Mouse (Mus musculus) testis, adult 2 months (tissue): Measurements from ENCODE around the gene Olfr19. TPM values are rescaled to one million over a fixed set of nuclear protein-coding genes. Genes with fewer than 3 reads are reported as not detected.
"Not testable (repeated sequence)": the region's sequence is repeated elsewhere in the genome, so short reads cannot be mapped to it uniquely, and the experiment has no call there.

Experiments
- H3K27ac ChIP-seq: fragments of 200-500 bp; 2 replicates; pipeline ENCODE4 v1.5.1; 2012; ENCODE audit warnings: low read depth, low read length; ENCODE audit not compliant: control insufficient read depth, insufficient read depth
- H3K27me3 ChIP-seq: fragments of 200-500 bp; 2 replicates; pipeline ENCODE4 v1.6.1; 2012; ENCODE audit warnings: mild to moderate bottlenecking, low read length, moderate library complexity; ENCODE audit not compliant: control insufficient read depth, insufficient read depth
- H3K36me3 ChIP-seq: fragments of 200-500 bp; 2 replicates; pipeline ENCODE4 v1.6.1; 2012; ENCODE audit warnings: mild to moderate bottlenecking, low read length; ENCODE audit not compliant: control insufficient read depth, insufficient read depth
- H3K4me1 ChIP-seq: fragments of 200-500 bp; 2 replicates; pipeline ENCODE4 v1.6.1; 2012; ENCODE audit warnings: low read length; ENCODE audit not compliant: control insufficient read depth, insufficient read depth
- H3K4me3 ChIP-seq: fragments of 200-500 bp; 2 replicates; pipeline ENCODE4 v1.5.1; 2012; ENCODE audit warnings: low read depth, mild to moderate bottlenecking, low read length, moderate library complexity, mixed read lengths; ENCODE audit not compliant: control insufficient read depth
- CTCF ChIP-seq: fragments of 200-500 bp; IDR thresholded peaks from 2 replicates; pipeline ENCODE4 v1.5.1; 2012; ENCODE audit warnings: low read depth, mild to moderate bottlenecking, inconsistent platforms, low read length, moderate library complexity; ENCODE audit not compliant: control insufficient read depth, insufficient read depth, insufficient replicate concordance
- POLR2A ChIP-seq: fragments of 200-500 bp; IDR thresholded peaks from 2 replicates; pipeline ENCODE4 v1.6.1; 2012; ENCODE audit warnings: low read depth, mild to moderate bottlenecking, inconsistent platforms, low read length, moderate library complexity; ENCODE audit not compliant: control insufficient read depth
- polyA plus RNA-seq: library from polyadenylated mRNA; depleted of rRNA; stranded (reverse); fragments of >200 nt; gene quantifications from 2 replicates; pipeline ENCODE4 v1.2.3, GENCODE M21; 2012; rRNA removed

The Olfr19 gene
- polyA plus RNA-seq, result 1.1 and 1.6 TPM in 2 replicates

GRCm38 (mm10) chr16:16676305-16676704 lies at the start of gene Olfr19:
TSS of gene Olfr19 (minus strand) at chr16:16676405.
- no peak for TF ChIP-seq POLR2A
- no peak for TF ChIP-seq CTCF
- Histone ChIP-seq H3K4me3 (no peak within 1 kb of the TSS), H3K36me3 (no peaks in the 10 kb centered on the region), H3K27me3 (no peaks in the 10 kb centered on the region), H3K27ac (no peak within 1 kb of the TSS), H3K4me1 (no peaks in the 10 kb centered on the region)

- no peaks in the 10 kb centered on the region for H3K36me3 ChIP-seq
- no peak overlapping the region for H3K4me3 ChIP-seq
- TF ChIP-seq POLR2A (no peak), CTCF (no peak)
- no peak overlapping the region for H3K27ac ChIP-seq
- no peaks in the 10 kb centered on the region for H3K27me3 ChIP-seq
- H3K4me1 ChIP-seq, result no peaks in the 10 kb centered on the region
Observed at GRCm38 (mm10) chr16:16684975-16685374, 8.8 kb upstream of the Olfr19 start.

GRCm38 (mm10) chr16:16684053-16684452 lies 7.8 kb upstream of the Olfr19 start:
- H3K36me3 ChIP-seq, result no peaks in the 10 kb centered on the region
- no peaks in the 10 kb centered on the region for H3K27me3 ChIP-seq
- H3K4me1 ChIP-seq, result no peaks in the 10 kb centered on the region
- no peak for TF ChIP-seq CTCF
- no peak for TF ChIP-seq POLR2A
- H3K27ac ChIP-seq, result no peak overlapping the region
- no peak overlapping the region for H3K4me3 ChIP-seq

- Histone ChIP-seq H3K27ac (no peak overlapping the region), H3K4me3 (no peak overlapping the region), H3K36me3 (no peaks in the 10 kb centered on the region), H3K27me3 (no peaks in the 10 kb centered on the region), H3K4me1 (no peaks in the 10 kb centered on the region)
- no peak for TF ChIP-seq CTCF
- no peak for TF ChIP-seq POLR2A
Observed at GRCm38 (mm10) chr16:16664994-16665393, 11.2 kb downstream of the Olfr19 start.

GRCm38 (mm10) chr16:16664516-16664915 lies 11.7 kb downstream of the Olfr19 start:
- not testable (repeated sequence) for H3K4me1 ChIP-seq, H3K27ac ChIP-seq

GRCm38 (mm10) chr16:16645148-16645547 lies 31.1 kb downstream of the Olfr19 start:
- no peaks in the 10 kb centered on the region for H3K27me3 ChIP-seq
- H3K4me3 ChIP-seq, result no peak overlapping the region
- no peak overlapping the region for H3K27ac ChIP-seq
- TF ChIP-seq CTCF, result no peak
- no peak for TF ChIP-seq POLR2A
- H3K4me1 ChIP-seq, result no peaks in the 10 kb centered on the region
- H3K36me3 ChIP-seq, result no peaks in the 10 kb centered on the region

More at GRCm38 (mm10) chr16:16664516-16664915, 11.7 kb downstream of the Olfr19 start:
- H3K4me3 ChIP-seq, H3K36me3 ChIP-seq, H3K27me3 ChIP-seq: not testable (repeated sequence)

- H3K4me1 ChIP-seq, result no peaks in the 10 kb centered on the region
- no peaks in the 10 kb centered on the region for H3K36me3 ChIP-seq
- TF ChIP-seq POLR2A, result no peak
- no peak for TF ChIP-seq CTCF
- H3K4me3 ChIP-seq, result no peak overlapping the region
- no peaks in the 10 kb centered on the region for H3K27me3 ChIP-seq
- no peak overlapping the region for H3K27ac ChIP-seq
Observed at GRCm38 (mm10) chr16:16633730-16634129, 42.5 kb downstream of the Olfr19 start.

Other genes starting within 250 kb of the Olfr19 start
- 0.70 and 1.0 TPM in 2 replicates for gene Fgd4, start 75.9 kb downstream of the Olfr19 start, polyA plus RNA-seq
- gene Spag6l, start 153.1 kb upstream of the Olfr19 start, polyA plus RNA-seq, result 150 and 152 TPM in 2 replicates
- 0.12 TPM in 1 of 2 replicates, not detected in the other for gene Igll1, start 187.6 kb upstream of the Olfr19 start, polyA plus RNA-seq
- gene Top3b, start 194.3 kb upstream of the Olfr19 start, polyA plus RNA-seq, result 86.6 and 87.1 TPM in 2 replicates
- 0.15 and 0.65 TPM in 2 replicates for gene Vpreb1, start 194.4 kb upstream of the Olfr19 start, polyA plus RNA-seq
- gene Ppm1f, start 220.1 kb upstream of the Olfr19 start, polyA plus RNA-seq, result 25.8 and 30.2 TPM in 2 replicates